Mouse (Mus musculus): ENCODE measurements around the gene Gm17359. TPM values are rescaled to one million over a fixed set of nuclear protein-coding genes. Genes with fewer than 3 reads are reported as not detected.

Gm17359 gene
- total RNA-seq, 1 experiment, result not detected

DNA sequence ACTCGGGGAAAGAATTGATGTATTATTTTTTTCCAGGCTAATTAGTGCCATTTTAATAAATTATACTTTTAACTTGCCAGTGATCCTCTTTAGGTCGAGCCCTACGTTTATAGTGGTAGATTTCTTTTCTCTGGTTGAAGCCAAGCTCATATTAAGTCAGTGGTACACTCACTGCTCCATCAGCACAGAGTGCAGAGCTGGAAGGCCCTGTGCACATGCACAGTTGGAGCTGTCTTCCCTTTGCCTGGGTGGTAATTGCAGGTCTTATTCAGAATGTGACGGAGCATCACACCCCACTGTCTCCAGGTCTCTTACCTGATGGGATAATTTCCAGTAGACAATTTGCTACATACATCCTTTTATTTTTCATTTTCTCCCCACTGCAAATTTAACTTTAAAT, 52.6 kb downstream of the Gm17359 start:
- Histone ChIP-seq H3K9me3 (ENCODE audit: control insufficient read depth, insufficient read depth, low read depth, low read length) (no peaks in the 10 kb centered on the region), H3K36me3 (ENCODE audit: control insufficient read depth, insufficient read depth, low read length, poor library complexity, severe bottlenecking) (no peaks in the 10 kb centered on the region), H3K27ac (ENCODE audit: insufficient read depth, low read depth, low read length, poor library complexity, severe bottlenecking) (no peak overlapping the region), H3K9ac (ENCODE audit: insufficient read depth, low read depth, low read length, poor library complexity, severe bottlenecking) (no peak overlapping the region), H3K4me3 (ENCODE audit: insufficient read depth in 1 of 2, low read depth in 1 of 2, low read length in 2 of 2, poor library complexity in 1 of 2, severe bottlenecking in 1 of 2) (no peak overlapping the region), H3K4me1 (ENCODE audit: control insufficient read depth in 2 of 2, insufficient read depth in 2 of 2, low read length in 2 of 2, poor library complexity in 1 of 2) (no peaks in the 10 kb centered on the region)
- in situ Hi-C loops (cut with MboI; ENCODE audit: low sequenced_read_pairs in 2 of 2, unreplicated experiment in 2 of 2), result no loop called here
- no peak for TF ChIP-seq ZNF384 (IDR thresholded peaks at IDR 0.05; ENCODE audit: low read depth, low read length)
- TF ChIP-seq ZC3H11A (IDR thresholded peaks at IDR 0.05; ENCODE audit: borderline replicate concordance, low read depth, low read length), result no peak
- no peak for TF ChIP-seq MAFK (IDR thresholded peaks at IDR 0.05; ENCODE audit: insufficient read depth, low read depth, low read length)
- TF ChIP-seq CHD2 (IDR thresholded peaks at IDR 0.05; ENCODE audit: low read depth, low read length), result no peak
- no peak for TF ChIP-seq HCFC1 (IDR thresholded peaks at IDR 0.05; ENCODE audit: borderline replicate concordance, insufficient read depth, low read length)
- DNase-seq (ENCODE audit: low read depth, low spot score), result no peak

DNA sequence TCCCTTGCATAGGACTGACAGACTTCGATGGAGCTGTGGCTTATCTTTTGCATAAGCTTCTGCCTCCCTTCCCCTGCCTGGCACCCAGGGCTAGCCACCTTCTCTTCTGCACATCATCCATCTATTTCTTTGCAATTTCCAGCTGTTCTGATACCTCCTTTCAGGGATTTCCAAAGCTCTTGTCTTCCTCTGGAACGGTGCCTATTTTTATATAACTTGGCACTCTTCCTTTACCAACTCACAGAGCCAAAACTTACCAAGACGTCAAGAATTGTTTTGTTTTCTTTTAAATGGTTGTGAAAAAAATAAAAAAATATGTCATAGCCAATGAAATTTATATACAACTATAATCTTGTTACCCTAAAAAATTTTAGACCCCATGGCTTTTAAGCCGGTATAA, 64.1 kb downstream of the Gm17359 start:
- no peak for TF ChIP-seq HCFC1 (IDR thresholded peaks at IDR 0.05; ENCODE audit: borderline replicate concordance, insufficient read depth, low read length)
- no peak for TF ChIP-seq MAFK (IDR thresholded peaks at IDR 0.05; ENCODE audit: insufficient read depth, low read depth, low read length)
- TF ChIP-seq CHD2 (IDR thresholded peaks at IDR 0.05; ENCODE audit: low read depth, low read length), result no peak
- no peak for TF ChIP-seq ZNF384 (IDR thresholded peaks at IDR 0.05; ENCODE audit: low read depth, low read length)
- in situ Hi-C loops (cut with MboI; ENCODE audit: low sequenced_read_pairs in 2 of 2, unreplicated experiment in 2 of 2), result no loop called here

DNA sequence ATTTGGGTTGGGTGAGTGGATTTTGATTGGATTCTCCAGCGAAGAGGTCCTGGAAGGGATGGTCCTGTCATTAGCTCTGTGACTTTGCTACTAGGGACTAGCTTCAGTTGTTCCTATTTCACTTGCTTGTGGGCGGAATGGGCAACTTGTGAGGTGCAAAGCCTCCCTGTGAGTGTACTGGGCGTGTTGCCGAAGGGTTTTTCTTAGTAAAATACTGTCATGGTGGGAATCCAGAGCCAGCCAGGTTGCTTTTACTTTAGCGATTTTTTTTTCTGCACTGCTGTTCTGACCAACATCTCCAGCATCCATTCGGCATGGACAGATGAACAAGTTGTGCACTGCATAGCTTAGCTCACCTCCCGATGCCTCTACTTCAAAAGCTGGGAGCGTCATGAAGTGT, 65.6 kb downstream of the Gm17359 start:
- Histone ChIP-seq H3K9ac (ENCODE audit: insufficient read depth, low read depth, low read length, poor library complexity, severe bottlenecking) (no peak overlapping the region), H3K4me1 (ENCODE audit: control insufficient read depth in 2 of 2, insufficient read depth in 2 of 2, low read length in 2 of 2, poor library complexity in 1 of 2) (no peaks in the 10 kb centered on the region), H3K27ac (ENCODE audit: insufficient read depth, low read depth, low read length, poor library complexity, severe bottlenecking) (no peak overlapping the region), H3K36me3 (ENCODE audit: control insufficient read depth, insufficient read depth, low read length, poor library complexity, severe bottlenecking) (no peaks in the 10 kb centered on the region), H3K4me3 (ENCODE audit: insufficient read depth in 1 of 2, low read depth in 1 of 2, low read length in 2 of 2, poor library complexity in 1 of 2, severe bottlenecking in 1 of 2) (no peak overlapping the region), H3K9me3 (ENCODE audit: control insufficient read depth, insufficient read depth, low read depth, low read length) (no peaks in the 10 kb centered on the region)
- TF ChIP-seq ZNF384 (IDR thresholded peaks at IDR 0.05; ENCODE audit: low read depth, low read length), result no peak
- TF ChIP-seq MAFK (IDR thresholded peaks at IDR 0.05; ENCODE audit: insufficient read depth, low read depth, low read length), result no peak
- no peak for TF ChIP-seq ZC3H11A (IDR thresholded peaks at IDR 0.05; ENCODE audit: borderline replicate concordance, low read depth, low read length)
- no peak for TF ChIP-seq HCFC1 (IDR thresholded peaks at IDR 0.05; ENCODE audit: borderline replicate concordance, insufficient read depth, low read length)
- no peak for TF ChIP-seq CHD2 (IDR thresholded peaks at IDR 0.05; ENCODE audit: low read depth, low read length)
- in situ Hi-C loops (cut with MboI; ENCODE audit: low sequenced_read_pairs in 2 of 2, unreplicated experiment in 2 of 2), result no loop called here
- DNase-seq (ENCODE audit: low read depth, low spot score), result no peak

More for the DNA sequence above, 64.1 kb downstream of the Gm17359 start:
- Histone ChIP-seq H3K27ac (ENCODE audit: insufficient read depth, low read depth, low read length, poor library complexity, severe bottlenecking) (no peak overlapping the region), H3K36me3 (ENCODE audit: control insufficient read depth, insufficient read depth, low read length, poor library complexity, severe bottlenecking) (no peaks in the 10 kb centered on the region), H3K9me3 (ENCODE audit: control insufficient read depth, insufficient read depth, low read depth, low read length) (no peaks in the 10 kb centered on the region), H3K4me1 (ENCODE audit: control insufficient read depth in 2 of 2, insufficient read depth in 2 of 2, low read length in 2 of 2, poor library complexity in 1 of 2) (no peaks in the 10 kb centered on the region), H3K9ac (ENCODE audit: insufficient read depth, low read depth, low read length, poor library complexity, severe bottlenecking) (no peak overlapping the region), H3K4me3 (ENCODE audit: insufficient read depth in 1 of 2, low read depth in 1 of 2, low read length in 2 of 2, poor library complexity in 1 of 2, severe bottlenecking in 1 of 2) (no peak overlapping the region)
- DNase-seq (ENCODE audit: low read depth, low spot score), result no peak

- in situ Hi-C loops (cut with MboI; ENCODE audit: low sequenced_read_pairs in 2 of 2, unreplicated experiment in 2 of 2), result no loop called here
- no peaks in the 10 kb centered on the region for H3K36me3 ChIP-seq (ENCODE audit: control insufficient read depth, insufficient read depth, low read length, poor library complexity, severe bottlenecking)
- H3K4me1 ChIP-seq (ENCODE audit: control insufficient read depth in 2 of 2, insufficient read depth in 2 of 2, low read length in 2 of 2, poor library complexity in 1 of 2), result no peaks in the 10 kb centered on the region
- H3K9ac ChIP-seq (ENCODE audit: insufficient read depth, low read depth, low read length, poor library complexity, severe bottlenecking), result no peak overlapping the region
- no peak overlapping the region for H3K27ac ChIP-seq (ENCODE audit: insufficient read depth, low read depth, low read length, poor library complexity, severe bottlenecking)
- no peaks in the 10 kb centered on the region for H3K9me3 ChIP-seq (ENCODE audit: control insufficient read depth, insufficient read depth, low read depth, low read length)
- no peak for DNase-seq (ENCODE audit: low read depth, low spot score)
- TF ChIP-seq ZC3H11A (IDR thresholded peaks at IDR 0.05; ENCODE audit: borderline replicate concordance, low read depth, low read length) (no peak), HCFC1 (IDR thresholded peaks at IDR 0.05; ENCODE audit: borderline replicate concordance, insufficient read depth, low read length) (no peak), MAFK (IDR thresholded peaks at IDR 0.05; ENCODE audit: insufficient read depth, low read depth, low read length) (no peak), ZNF384 (IDR thresholded peaks at IDR 0.05; ENCODE audit: low read depth, low read length) (no peak), CHD2 (IDR thresholded peaks at IDR 0.05; ENCODE audit: low read depth, low read length) (no peak)
- no peak overlapping the region for H3K4me3 ChIP-seq (ENCODE audit: insufficient read depth in 1 of 2, low read depth in 1 of 2, low read length in 2 of 2, poor library complexity in 1 of 2, severe bottlenecking in 1 of 2)
These were observed 72.1 kb downstream of the Gm17359 start for GRCm38 (mm10) chr3:79408546-79408945.
